Mouse (Mus musculus): ENCODE measurements around the gene Hnrnph3. TPM values are rescaled to one million over a fixed set of nuclear protein-coding genes. Genes with fewer than 3 reads are reported as not detected.
"Not testable (repeated sequence)": the region's sequence is repeated elsewhere in the genome, so short reads cannot be mapped to it uniquely, and the experiment has no call there.

The Hnrnph3 gene
- polyA plus RNA-seq, 1 experiment from 2014 or later = 21.7 TPM

DNA sequence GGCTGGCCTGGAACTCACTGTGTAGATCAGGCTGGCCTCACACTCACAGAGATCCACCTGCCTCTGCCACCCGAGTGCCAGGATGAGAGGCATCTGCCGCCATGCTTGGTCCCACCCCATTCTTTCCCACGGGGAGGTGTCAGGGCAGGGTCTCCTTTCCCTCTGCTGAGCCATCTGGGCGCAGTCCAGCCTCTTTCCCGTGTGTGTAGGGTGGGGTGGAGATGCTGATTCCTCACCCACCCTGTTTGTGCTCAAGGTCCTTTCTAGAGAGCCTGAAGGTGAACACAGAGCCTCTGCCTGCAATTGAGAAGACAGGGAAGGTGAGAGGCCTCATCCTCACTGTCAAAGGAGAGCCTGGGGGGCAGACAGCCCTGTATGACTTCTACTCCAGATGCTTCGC lies 30.1 kb upstream of the Hnrnph3 start:
- not testable (repeated sequence) for H3K4me3 ChIP-seq (replicated peaks); H3K4me2 ChIP-seq; H3K9me3 ChIP-seq (replicated peaks); ATAC-seq (ENCODE audit: insufficient read depth); H3K27me3 ChIP-seq; H3K9ac ChIP-seq; H3K27ac ChIP-seq (replicated peaks); H3K36me3 ChIP-seq (replicated peaks); H3K4me1 ChIP-seq (replicated peaks)
- WGBS (ENCODE audit: insufficient replicate concordance) = 65% methylated on average over 6 of the region's 6 CpGs

- Histone ChIP-seq H3K4me3 (replicated peaks) (no peak overlapping the region), H3K4me1 (replicated peaks) (no peaks in the 10 kb centered on the region), H3K36me3 (replicated peaks) (0 out of 2 replicates have a peak, but pooled peaks cover 3% of the 10 kb centered on the region), H3K9ac (no peak overlapping the region), H3K4me2 (no peak overlapping the region), H3K27ac (replicated peaks) (no peak overlapping the region), H3K9me3 (replicated peaks) (no peaks in the 10 kb centered on the region), H3K27me3 (no peaks in the 10 kb centered on the region)
- WGBS (ENCODE audit: insufficient replicate concordance) = 44% methylated on average over 6 of the region's 6 CpGs
- no peak for ATAC-seq (ENCODE audit: insufficient read depth)
Observed at GRCm38 (mm10) chr10:63053007-63053406, 29.0 kb upstream of the Hnrnph3 start.

GRCm38 (mm10) chr10:63052011-63052410 lies 28.0 kb upstream of the Hnrnph3 start:
- Histone ChIP-seq H3K27ac (replicated peaks) (no peak overlapping the region), H3K4me2 (no peak overlapping the region)
- ATAC-seq (ENCODE audit: insufficient read depth) = no peak

DNA sequence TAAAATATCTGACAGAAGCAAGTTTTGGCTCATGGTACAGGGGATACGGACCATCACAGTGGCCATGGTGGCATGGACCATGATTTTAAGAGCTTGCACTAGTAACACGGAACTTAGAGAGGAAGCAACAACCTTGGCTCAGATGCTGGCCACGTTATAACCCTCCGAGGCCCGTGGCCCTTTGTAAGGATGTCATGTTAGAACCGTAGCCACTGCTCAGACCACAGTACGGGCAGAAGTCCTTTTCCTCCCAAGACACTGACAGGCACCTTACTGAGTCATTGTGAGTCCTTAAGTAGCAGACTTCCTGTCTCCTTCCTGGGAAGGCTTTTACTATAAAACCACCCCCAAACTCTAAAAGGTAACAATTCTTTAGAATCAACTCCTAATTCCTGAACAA lies 27.2 kb upstream of the Hnrnph3 start:
- no peak overlapping the region for H3K4me2 ChIP-seq
- no peak overlapping the region for H3K27ac ChIP-seq (replicated peaks)
- H3K4me3 ChIP-seq (replicated peaks) = no peak overlapping the region
- no peak overlapping the region for H3K9ac ChIP-seq
- ATAC-seq (ENCODE audit: insufficient read depth) = no peak
- H3K36me3 ChIP-seq (replicated peaks) = 0 out of 2 replicates have a peak, but pooled peaks cover 3% of the 10 kb centered on the region
- H3K9me3 ChIP-seq (replicated peaks) = no peaks in the 10 kb centered on the region
- WGBS (ENCODE audit: insufficient replicate concordance) = 27% methylated on average over 7 of the region's 7 CpGs
- no peaks in the 10 kb centered on the region for H3K27me3 ChIP-seq
- H3K4me1 ChIP-seq (replicated peaks) = no peaks in the 10 kb centered on the region

More at GRCm38 (mm10) chr10:63052011-63052410, 28.0 kb upstream of the Hnrnph3 start:
- H3K4me3 ChIP-seq (replicated peaks) = no peak overlapping the region
- H3K36me3 ChIP-seq (replicated peaks) = 0 out of 2 replicates have a peak, but pooled peaks cover 3% of the 10 kb centered on the region
- no peaks in the 10 kb centered on the region for H3K9me3 ChIP-seq (replicated peaks)
- H3K9ac ChIP-seq = no peak overlapping the region
- 65% methylated on average over 6 of the region's 6 CpGs for WGBS (ENCODE audit: insufficient replicate concordance)
- no peaks in the 10 kb centered on the region for H3K4me1 ChIP-seq (replicated peaks)
- no peaks in the 10 kb centered on the region for H3K27me3 ChIP-seq

GRCm38 (mm10) chr10:63049106-63049505 lies 25.1 kb upstream of the Hnrnph3 start:
- H3K27ac ChIP-seq (replicated peaks) = no peak overlapping the region
- no peaks in the 10 kb centered on the region for H3K9me3 ChIP-seq (replicated peaks)
- no peaks in the 10 kb centered on the region for H3K27me3 ChIP-seq
- 63% methylated on average over 2 of the region's 2 CpGs for whole genome bisulfite sequencing (ENCODE audit: insufficient replicate concordance)
- no peak overlapping the region for H3K9ac ChIP-seq
- no peak overlapping the region for H3K4me3 ChIP-seq (replicated peaks)
- H3K36me3 ChIP-seq (replicated peaks) = no peaks in the 10 kb centered on the region
- no peak overlapping the region for H3K4me2 ChIP-seq
- no peaks in the 10 kb centered on the region for H3K4me1 ChIP-seq (replicated peaks)
- ATAC-seq (ENCODE audit: insufficient read depth) = no peak

DNA sequence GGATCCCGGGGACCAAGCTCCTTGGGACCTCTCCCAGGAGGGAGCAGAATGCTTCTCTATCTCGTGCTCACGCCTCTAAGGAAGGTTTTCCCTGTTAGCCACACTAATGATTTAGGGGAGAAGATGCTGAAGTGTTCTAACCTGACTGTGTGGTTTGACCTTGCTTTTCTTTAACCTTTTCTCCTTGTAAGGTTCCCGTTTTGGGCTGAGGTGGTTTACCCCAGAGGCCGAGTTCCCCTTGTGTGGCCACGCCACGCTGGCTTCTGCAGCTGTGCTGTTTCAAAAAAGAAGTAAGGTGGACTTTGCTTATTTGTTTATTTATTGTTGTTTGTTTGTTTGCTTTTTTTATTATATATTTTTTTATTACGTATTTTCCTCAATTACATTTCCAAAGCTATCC lies 23.7 kb upstream of the Hnrnph3 start:
- Histone ChIP-seq H3K4me2 (no peak overlapping the region), H3K9me3 (replicated peaks) (no peaks in the 10 kb centered on the region), H3K27ac (replicated peaks) (no peak overlapping the region), H3K36me3 (replicated peaks) (no peaks in the 10 kb centered on the region), H3K4me3 (replicated peaks) (no peak overlapping the region), H3K27me3 (no peaks in the 10 kb centered on the region), H3K4me1 (replicated peaks) (no peaks in the 10 kb centered on the region), H3K9ac (no peak overlapping the region)
- WGBS (ENCODE audit: insufficient replicate concordance) = 50% methylated on average over 8 of the region's 8 CpGs
- no peak for ATAC-seq (ENCODE audit: insufficient read depth)

GRCm38 (mm10) chr10:63043154-63043553 lies 19.1 kb upstream of the Hnrnph3 start:
- H3K36me3 ChIP-seq (replicated peaks) = no peaks in the 10 kb centered on the region
- no peaks in the 10 kb centered on the region for H3K27me3 ChIP-seq
- WGBS (ENCODE audit: insufficient replicate concordance) = 55% methylated on average over 3 of the region's 3 CpGs
- no peak for ATAC-seq (ENCODE audit: insufficient read depth)
- no peak overlapping the region for H3K9ac ChIP-seq
- no peaks in the 10 kb centered on the region for H3K4me1 ChIP-seq (replicated peaks)
- H3K9me3 ChIP-seq (replicated peaks) = no peaks in the 10 kb centered on the region
- no peak overlapping the region for H3K4me3 ChIP-seq (replicated peaks)
- no peak overlapping the region for H3K4me2 ChIP-seq
- H3K27ac ChIP-seq (replicated peaks) = no peak overlapping the region

- Histone ChIP-seq H3K9ac (no peak overlapping the region), H3K9me3 (replicated peaks) (no peaks in the 10 kb centered on the region), H3K4me1 (replicated peaks) (no peaks in the 10 kb centered on the region), H3K4me2 (no peak overlapping the region), H3K27me3 (no peaks in the 10 kb centered on the region), H3K36me3 (replicated peaks) (no peaks in the 10 kb centered on the region), H3K4me3 (replicated peaks) (no peak overlapping the region), H3K27ac (replicated peaks) (no peak overlapping the region)
- no peak for ATAC-seq (ENCODE audit: insufficient read depth)
- WGBS (ENCODE audit: insufficient replicate concordance) = 63% methylated on average over 5 of the region's 5 CpGs
Observed at GRCm38 (mm10) chr10:63039867-63040628, 16.0 kb upstream of the Hnrnph3 start.

DNA sequence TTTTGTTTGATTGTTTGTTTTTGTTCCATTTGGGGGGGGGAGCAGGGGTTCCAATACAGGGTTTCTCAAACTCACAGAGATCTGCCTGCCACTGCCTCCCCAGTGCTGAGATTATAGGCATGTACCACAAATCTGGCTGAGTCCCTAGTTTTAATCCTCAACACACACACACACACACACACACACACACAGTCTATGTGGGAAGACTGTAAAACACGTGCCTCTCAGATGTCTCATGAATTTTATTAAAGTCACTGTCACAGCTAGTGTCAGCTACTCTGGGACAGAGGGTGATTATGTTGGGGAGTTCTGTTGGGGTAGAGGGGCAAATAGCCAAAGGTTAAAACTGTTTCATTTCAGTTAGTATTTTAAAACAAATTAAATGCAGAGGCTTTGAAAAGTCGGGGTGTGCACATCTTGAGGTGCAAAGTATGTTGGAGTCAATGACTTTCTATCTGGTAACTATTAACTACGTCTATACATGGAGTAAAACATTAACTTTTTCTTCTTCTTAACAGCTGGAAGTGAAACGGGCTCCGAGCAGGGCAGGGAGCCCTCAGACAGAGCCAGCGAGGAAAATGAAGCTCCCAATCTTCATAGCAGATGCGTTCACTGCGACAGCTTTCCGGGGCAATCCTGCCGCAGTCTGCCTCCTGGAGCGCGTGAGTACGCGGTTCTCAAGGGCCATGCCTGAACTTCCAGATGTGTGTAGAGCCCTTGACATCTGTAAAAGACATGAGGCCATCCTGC lies 14.7 kb upstream of the Hnrnph3 start:
- Histone ChIP-seq H3K27ac (replicated peaks) (no peak overlapping the region), H3K36me3 (replicated peaks) (no peaks in the 10 kb centered on the region), H3K9ac (no peak overlapping the region), H3K4me2 (peak overlapping the region; percentile 28), H3K27me3 (no peaks in the 10 kb centered on the region), H3K4me1 (replicated peaks) (no peaks in the 10 kb centered on the region), H3K4me3 (replicated peaks) (peak overlapping the region; percentile 22; the same call in 1 of the 2 replicates), H3K9me3 (replicated peaks) (no peaks in the 10 kb centered on the region)
- WGBS (ENCODE audit: insufficient replicate concordance) = 66% methylated on average over 14 of the region's 14 CpGs
- ATAC-seq (ENCODE audit: insufficient read depth) = peak; percentile 52

- Histone ChIP-seq H3K4me3 (replicated peaks) (no peak overlapping the region), H3K4me2 (no peak overlapping the region), H3K9ac (no peak overlapping the region), H3K27me3 (no peaks in the 10 kb centered on the region), H3K27ac (replicated peaks) (no peak overlapping the region), H3K36me3 (replicated peaks) (no peaks in the 10 kb centered on the region), H3K4me1 (replicated peaks) (no peaks in the 10 kb centered on the region), H3K9me3 (replicated peaks) (no peaks in the 10 kb centered on the region)
- ATAC-seq (ENCODE audit: insufficient read depth) = no peak
- 57% methylated on average over 3 of the region's 3 CpGs for WGBS (ENCODE audit: insufficient replicate concordance)
Observed at GRCm38 (mm10) chr10:63032956-63033355, 8.9 kb upstream of the Hnrnph3 start.

DNA sequence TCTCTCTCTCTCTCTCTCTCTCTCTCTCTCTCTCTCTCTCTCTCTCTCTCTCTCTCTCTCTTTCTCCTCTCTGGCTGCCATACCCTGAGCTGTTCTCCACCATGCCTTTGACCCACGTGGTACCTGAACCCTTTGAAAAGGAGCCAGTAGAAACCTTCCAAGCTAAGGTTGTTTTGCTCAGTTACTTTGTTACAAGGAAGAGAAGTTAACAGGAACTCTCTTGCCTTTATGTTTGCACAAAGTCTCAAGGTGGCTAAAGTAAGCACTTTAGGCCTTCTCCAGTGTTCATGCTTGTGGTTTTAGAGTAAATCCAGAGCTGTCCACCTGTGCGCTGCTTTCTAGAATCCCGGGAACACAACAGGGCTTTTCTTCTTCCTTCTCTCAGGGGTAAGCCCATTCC lies 8.2 kb upstream of the Hnrnph3 start:
- Histone ChIP-seq H3K9ac (no peak overlapping the region), H3K27ac (replicated peaks) (no peak overlapping the region), H3K4me1 (replicated peaks) (no peaks in the 10 kb centered on the region), H3K36me3 (replicated peaks) (no peaks in the 10 kb centered on the region), H3K4me2 (no peak overlapping the region), H3K27me3 (no peaks in the 10 kb centered on the region), H3K4me3 (replicated peaks) (no peak overlapping the region), H3K9me3 (replicated peaks) (no peaks in the 10 kb centered on the region)
- 65% methylated on average over 3 of the region's 3 CpGs for WGBS (ENCODE audit: insufficient replicate concordance)
- no peak for ATAC-seq (ENCODE audit: insufficient read depth)
